Mouse (Mus musculus): Measurements from ENCODE around the gene Olfr695.
"Not testable (repeated sequence)": the region's sequence is repeated elsewhere in the genome, so short reads cannot be mapped to it uniquely, and the experiment has no call there.

The Olfr695 gene

GRCm38 (mm10) chr7:106716296-106716695 is at the start of gene Olfr695:
Olfr695 (minus strand) TSS chr7:106716396.
- no peak for DNase-seq (ENCODE audit: extremely low spot score)

GRCm38 (mm10) chr7:106761008-106761407 is 44.8 kb upstream of the Olfr695 start:
- DNase-seq (ENCODE audit: extremely low spot score) = not testable (repeated sequence)

- DNase-seq (ENCODE audit: extremely low spot score) = no peak
These were observed 42.6 kb upstream of the Olfr695 start for GRCm38 (mm10) chr7:106758800-106759199.

- DNase-seq (ENCODE audit: extremely low spot score) = no peak
These were observed 39.1 kb upstream of the Olfr695 start, which contains the start of gene Olfr698 for GRCm38 (mm10) chr7:106755297-106755696. Olfr698 (minus strand) TSS chr7:106755397.

- no peak for DNase-seq (ENCODE audit: extremely low spot score)
These were observed 29.6 kb upstream of the Olfr695 start for GRCm38 (mm10) chr7:106745811-106746210.

GRCm38 (mm10) chr7:106742343-106742742 is 26.1 kb upstream of the Olfr695 start, which contains the start of gene Olfr697:
Olfr697 (minus strand) TSS chr7:106742443.
- no peak for DNase-seq (ENCODE audit: extremely low spot score)

- DNase-seq (ENCODE audit: extremely low spot score) = no peak
These were observed 20.8 kb upstream of the Olfr695 start for GRCm38 (mm10) chr7:106737028-106737427.

- no peak for DNase-seq (ENCODE audit: extremely low spot score)
These were observed 17.5 kb upstream of the Olfr695 start for GRCm38 (mm10) chr7:106733717-106734116.

- not testable (repeated sequence) for DNase-seq (ENCODE audit: extremely low spot score)
These were observed 9.5 kb upstream of the Olfr695 start for GRCm38 (mm10) chr7:106725654-106726053.

GRCm38 (mm10) chr7:106711463-106711862 is 4.7 kb downstream of the Olfr695 start:
- no peak for DNase-seq (ENCODE audit: extremely low spot score)

- not testable (repeated sequence) for DNase-seq (ENCODE audit: extremely low spot score)
These were observed 8.5 kb downstream of the Olfr695 start for GRCm38 (mm10) chr7:106707705-106708104.

GRCm38 (mm10) chr7:106696891-106697290 is 19.3 kb downstream of the Olfr695 start:
- DNase-seq (ENCODE audit: extremely low spot score) = no peak

GRCm38 (mm10) chr7:106692976-106693375 is 23.2 kb downstream of the Olfr695 start:
- no peak for DNase-seq (ENCODE audit: extremely low spot score)

GRCm38 (mm10) chr7:106691714-106692113 is 24.5 kb downstream of the Olfr695 start, which contains the start of gene Olfr694:
Olfr694 (minus strand) TSS chr7:106691814.
- DNase-seq (ENCODE audit: extremely low spot score) = no peak

- no peak for DNase-seq (ENCODE audit: extremely low spot score)
These were observed 30.8 kb downstream of the Olfr695 start for GRCm38 (mm10) chr7:106685382-106685781.

GRCm38 (mm10) chr7:106680484-106680883 is 35.7 kb downstream of the Olfr695 start, which contains the start of gene Olfr693:
Olfr693 (minus strand) TSS chr7:106680584.
- DNase-seq (ENCODE audit: extremely low spot score) = no peak

Data from embryo, embryonic 9.5 days (tissue).